Mouse (Mus musculus) CD4-positive, CD25-positive, alpha-beta regulatory T cell, adult 4 months (primary cell): ENCODE measurements around the gene Fscb. TPM values are rescaled to one million over a fixed set of nuclear protein-coding genes. Genes with fewer than 3 reads are reported as not detected.

Experiments used
- ATAC-seq: one replicate; pipeline ENCODE4 v1.8.0; 2017
- polyA plus RNA-seq, 2 experiments: library from polyadenylated mRNA; unstranded; fragments of 100-300 nt; shearing (Covaris generic); gene quantifications; one replicate each; pipeline ENCODE4 v1.2.1; 2017

Fscb gene
- not detected for polyA plus RNA-seq

- no peak for ATAC-seq
These were observed at the start of gene Fscb for GRCm38 (mm10) chr12:64474590-64474989. Gene Fscb, minus strand, starts transcription at chr12:64474690.

DNA sequence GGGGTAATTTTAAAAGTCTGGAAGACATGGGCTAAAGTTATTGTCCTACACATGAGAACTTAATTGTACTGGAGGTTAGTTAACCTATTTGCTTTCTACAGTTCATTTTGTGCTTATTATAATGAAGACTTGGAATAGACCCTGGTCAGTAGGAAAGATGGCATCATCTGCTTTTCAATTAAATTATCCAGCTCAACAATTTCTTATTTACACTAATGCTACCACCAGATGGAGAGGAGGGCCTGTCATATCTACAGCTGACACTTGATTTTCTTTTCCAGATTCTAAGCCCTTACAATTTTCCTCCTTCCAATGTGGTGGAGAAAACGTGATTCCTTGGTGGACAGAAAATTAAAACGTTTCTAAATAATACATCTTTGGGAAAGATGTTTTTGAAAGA lies 42.3 kb upstream of the Fscb start:
- no peak for ATAC-seq

DNA sequence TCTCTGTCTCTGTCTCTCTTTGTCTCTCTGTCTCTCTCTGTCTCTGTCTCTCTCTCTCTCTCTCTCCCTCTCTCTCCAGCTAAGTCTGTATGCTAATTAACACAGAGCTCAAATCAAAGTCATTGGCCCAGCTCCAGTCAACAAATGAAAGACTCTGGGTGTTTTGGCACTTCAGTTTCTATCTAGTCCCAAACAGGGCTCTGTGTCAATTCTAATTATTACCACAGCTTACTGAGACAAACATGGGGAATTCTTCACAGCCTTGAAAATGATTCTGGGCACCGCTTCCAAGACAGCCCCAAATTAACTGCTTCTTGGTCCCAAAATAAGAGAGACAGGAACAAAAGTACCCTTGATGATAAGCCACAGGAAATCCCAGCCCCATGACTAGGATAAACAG lies 38.9 kb upstream of the Fscb start:
- no peak for ATAC-seq

- no peak for ATAC-seq
These were observed 23.2 kb upstream of the Fscb start for GRCm38 (mm10) chr12:64497706-64498105.

GRCm38 (mm10) chr12:64473615-64474014 lies 875 bp downstream of the Fscb start:
- ATAC-seq = no peak

DNA sequence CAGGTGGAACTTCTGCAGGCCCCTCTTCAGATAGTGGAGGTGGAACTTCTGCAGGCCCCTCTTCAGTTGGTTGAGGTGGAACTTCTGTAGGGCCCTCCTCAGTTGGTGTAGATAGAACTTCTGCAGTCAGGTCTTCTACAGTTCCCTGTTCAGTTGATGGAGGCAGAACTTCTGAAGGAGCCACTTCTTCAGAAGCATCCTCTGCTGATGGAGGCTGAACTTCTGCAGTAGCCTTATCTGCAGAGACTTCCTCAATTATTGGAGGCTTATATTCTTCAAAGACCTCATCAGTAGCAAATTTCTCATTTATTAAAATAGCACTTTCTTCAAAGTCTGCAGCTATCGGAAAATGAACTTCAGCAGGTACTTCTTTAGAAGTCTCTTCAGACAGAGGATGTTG lies 1.4 kb downstream of the Fscb start:
- no peak for ATAC-seq

DNA sequence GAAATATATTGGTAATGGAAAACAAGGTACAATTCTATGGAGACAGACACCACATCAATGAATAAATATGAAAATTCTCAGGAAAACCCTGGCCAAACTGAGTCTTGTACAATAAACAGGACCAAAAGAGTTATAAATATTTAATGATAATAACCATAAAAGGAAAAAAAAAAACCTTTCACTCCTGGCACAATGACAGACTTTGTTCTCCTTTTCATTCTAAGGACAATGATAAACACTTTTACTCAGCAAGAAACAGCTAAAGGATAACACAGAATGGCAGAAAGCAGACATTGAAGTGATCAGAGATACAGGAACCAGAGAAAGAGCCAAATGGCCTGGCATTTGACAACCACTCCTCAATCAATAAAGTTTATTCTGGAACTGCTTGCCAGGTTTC lies 19.3 kb downstream of the Fscb start:
- no peak for ATAC-seq

DNA sequence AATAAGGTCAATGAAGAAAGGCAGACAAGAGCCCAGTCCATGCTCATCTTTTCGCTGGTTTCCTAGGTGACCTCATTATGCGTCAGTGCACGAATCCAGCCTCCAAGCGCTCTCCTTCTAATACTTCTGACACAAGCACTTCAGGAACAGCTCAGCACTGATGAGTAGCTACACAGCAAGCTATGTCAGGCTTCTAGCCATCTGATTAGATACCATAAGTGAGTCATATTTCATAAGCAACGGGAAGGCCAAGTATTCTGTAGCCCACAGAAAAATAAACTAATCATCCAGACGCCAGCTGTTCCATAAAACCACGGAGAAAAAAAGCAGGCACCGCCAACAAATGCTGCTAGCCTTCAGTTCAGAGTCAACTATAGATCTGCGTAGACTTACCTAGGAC lies 24.6 kb downstream of the Fscb start:
- no peak for ATAC-seq

- no peak for ATAC-seq
These were observed 37.8 kb downstream of the Fscb start for GRCm38 (mm10) chr12:64436675-64437074.
